Mouse (Mus musculus): ENCODE measurements around the gene Igsf23. TPM values are rescaled to one million over a fixed set of nuclear protein-coding genes. Genes with fewer than 3 reads are reported as not detected.

Igsf23 gene
- polyA plus RNA-seq, 1 experiment from 2014 or later, result 3.8 TPM

GRCm38 (mm10) chr7:19956341-19956781 is 5.8 kb upstream of the Igsf23 start:
- no peak; the same call in 1 of the 2 replicates for ATAC-seq (ENCODE audit: insufficient read depth, low FRiP score)
- H3K4me1 ChIP-seq (ENCODE audit: control insufficient read depth, insufficient read depth, low read length), result peaks cover 6% of the 10 kb centered on the region; the same call in 1 of the 2 replicates
- no peak overlapping the region for H3K4me3 ChIP-seq (replicated peaks; ENCODE audit: low read length)
- 3% methylated on average over 7 of the region's 7 CpGs for WGBS
- H3K27ac ChIP-seq (ENCODE audit: low read length), result no peak overlapping the region
- no peak overlapping the region for H3K4me2 ChIP-seq (ENCODE audit: low read depth, low read length)
- H3K9ac ChIP-seq (ENCODE audit: low read length), result no peak overlapping the region
- no peaks in the 10 kb centered on the region for H3K36me3 ChIP-seq (ENCODE audit: control insufficient read depth, insufficient read depth, low read length)
- no peaks in the 10 kb centered on the region for H3K9me3 ChIP-seq (replicated peaks; ENCODE audit: control insufficient read depth, low read length)
- H3K27me3 ChIP-seq (ENCODE audit: control insufficient read depth, insufficient read depth, low read length), result no peaks in the 10 kb centered on the region

- Histone ChIP-seq H3K9me3 (replicated peaks; ENCODE audit: control insufficient read depth, low read length) (no peaks in the 10 kb centered on the region), H3K27ac (ENCODE audit: low read length) (no peak overlapping the region), H3K36me3 (ENCODE audit: control insufficient read depth, insufficient read depth, low read length) (no peaks in the 10 kb centered on the region), H3K4me3 (replicated peaks; ENCODE audit: low read length) (no peak overlapping the region), H3K9ac (ENCODE audit: low read length) (no peak overlapping the region), H3K4me1 (ENCODE audit: control insufficient read depth, insufficient read depth, low read length) (peaks cover 6% of the 10 kb centered on the region; the same call in 1 of the 2 replicates), H3K27me3 (ENCODE audit: control insufficient read depth, insufficient read depth, low read length) (no peaks in the 10 kb centered on the region), H3K4me2 (ENCODE audit: low read depth, low read length) (no peak overlapping the region)
- WGBS, result 63% methylated on average over 4 of the region's 4 CpGs
- ATAC-seq (ENCODE audit: insufficient read depth, low FRiP score), result no peak
Observed at GRCm38 (mm10) chr7:19955861-19956260, 5.3 kb upstream of the Igsf23 start.

GRCm38 (mm10) chr7:19953054-19953453 is 2.5 kb upstream of the Igsf23 start:
- H3K9me3 ChIP-seq (replicated peaks; ENCODE audit: control insufficient read depth, low read length), result no peaks in the 10 kb centered on the region
- no peak overlapping the region for H3K9ac ChIP-seq (ENCODE audit: low read length)
- H3K4me3 ChIP-seq (replicated peaks; ENCODE audit: low read length), result no peak overlapping the region
- peaks cover 10% of the 10 kb centered on the region for H3K4me1 ChIP-seq (ENCODE audit: control insufficient read depth, insufficient read depth, low read length)
- H3K27ac ChIP-seq (ENCODE audit: low read length), result no peak overlapping the region
- ATAC-seq (ENCODE audit: insufficient read depth, low FRiP score), result peak; percentile 6; the same call in 1 of the 2 replicates
- H3K27me3 ChIP-seq (ENCODE audit: control insufficient read depth, insufficient read depth, low read length), result no peaks in the 10 kb centered on the region
- WGBS, result 33% methylated on average over 9 of the region's 9 CpGs
- H3K4me2 ChIP-seq (ENCODE audit: low read depth, low read length), result no peak overlapping the region
- no peaks in the 10 kb centered on the region for H3K36me3 ChIP-seq (ENCODE audit: control insufficient read depth, insufficient read depth, low read length)

GRCm38 (mm10) chr7:19952320-19952986 is 1.9 kb upstream of the Igsf23 start:
- Histone ChIP-seq H3K27ac (ENCODE audit: low read length) (no peak overlapping the region), H3K4me3 (replicated peaks; ENCODE audit: low read length) (no peak overlapping the region), H3K4me2 (ENCODE audit: low read depth, low read length) (no peak overlapping the region), H3K36me3 (ENCODE audit: control insufficient read depth, insufficient read depth, low read length) (no peaks in the 10 kb centered on the region), H3K4me1 (ENCODE audit: control insufficient read depth, insufficient read depth, low read length) (peaks cover 10% of the 10 kb centered on the region), H3K9ac (ENCODE audit: low read length) (no peak overlapping the region), H3K27me3 (ENCODE audit: control insufficient read depth, insufficient read depth, low read length) (no peaks in the 10 kb centered on the region), H3K9me3 (replicated peaks; ENCODE audit: control insufficient read depth, low read length) (no peaks in the 10 kb centered on the region)
- WGBS, result 53% methylated on average over 10 of the region's 10 CpGs
- ATAC-seq (ENCODE audit: insufficient read depth, low FRiP score), result peak; percentile 44; the same call in 1 of the 2 replicates

- Histone ChIP-seq H3K36me3 (ENCODE audit: control insufficient read depth, insufficient read depth, low read length) (no peaks in the 10 kb centered on the region), H3K27ac (ENCODE audit: low read length) (no peak overlapping the region), H3K27me3 (ENCODE audit: control insufficient read depth, insufficient read depth, low read length) (no peaks in the 10 kb centered on the region), H3K9me3 (replicated peaks; ENCODE audit: control insufficient read depth, low read length) (no peaks in the 10 kb centered on the region), H3K9ac (ENCODE audit: low read length) (peak overlapping the region; percentile 42; the same call in 1 of the 2 replicates), H3K4me3 (replicated peaks; ENCODE audit: low read length) (no peak overlapping the region), H3K4me1 (ENCODE audit: control insufficient read depth, insufficient read depth, low read length) (peaks cover 10% of the 10 kb centered on the region), H3K4me2 (ENCODE audit: low read depth, low read length) (no peak overlapping the region)
- 51% methylated on average over 10 of the region's 10 CpGs for WGBS
- no peak for ATAC-seq (ENCODE audit: insufficient read depth, low FRiP score)
Observed at GRCm38 (mm10) chr7:19949996-19950395, 560 bp downstream of the Igsf23 start.

- no peak for ATAC-seq (ENCODE audit: insufficient read depth, low FRiP score)
Observed at GRCm38 (mm10) chr7:19948956-19949355, 1.6 kb downstream of the Igsf23 start.

GRCm38 (mm10) chr7:19945821-19946515 is 4.6 kb downstream of the Igsf23 start:
- no peak overlapping the region for H3K4me2 ChIP-seq (ENCODE audit: low read depth, low read length)
- no peak for ATAC-seq (ENCODE audit: insufficient read depth, low FRiP score)
- H3K4me3 ChIP-seq (replicated peaks; ENCODE audit: low read length), result no peak overlapping the region
- peaks cover 4% of the 10 kb centered on the region; the same call in 1 of the 2 replicates for H3K4me1 ChIP-seq (ENCODE audit: control insufficient read depth, insufficient read depth, low read length)
- no peaks in the 10 kb centered on the region for H3K36me3 ChIP-seq (ENCODE audit: control insufficient read depth, insufficient read depth, low read length)
- H3K27me3 ChIP-seq (ENCODE audit: control insufficient read depth, insufficient read depth, low read length), result no peaks in the 10 kb centered on the region
- no peak overlapping the region for H3K9ac ChIP-seq (ENCODE audit: low read length)
- 77% methylated on average over 13 of the region's 13 CpGs for WGBS
- H3K9me3 ChIP-seq (replicated peaks; ENCODE audit: control insufficient read depth, low read length), result no peaks in the 10 kb centered on the region
- H3K27ac ChIP-seq (ENCODE audit: low read length), result no peak overlapping the region

More at GRCm38 (mm10) chr7:19948956-19949355, 1.6 kb downstream of the Igsf23 start:
- Histone ChIP-seq H3K36me3 (ENCODE audit: control insufficient read depth, insufficient read depth, low read length) (no peaks in the 10 kb centered on the region), H3K4me1 (ENCODE audit: control insufficient read depth, insufficient read depth, low read length) (peaks cover 10% of the 10 kb centered on the region), H3K27ac (ENCODE audit: low read length) (no peak overlapping the region), H3K4me2 (ENCODE audit: low read depth, low read length) (no peak overlapping the region), H3K4me3 (replicated peaks; ENCODE audit: low read length) (no peak overlapping the region), H3K27me3 (ENCODE audit: control insufficient read depth, insufficient read depth, low read length) (no peaks in the 10 kb centered on the region), H3K9ac (ENCODE audit: low read length) (no peak overlapping the region), H3K9me3 (replicated peaks; ENCODE audit: control insufficient read depth, low read length) (no peaks in the 10 kb centered on the region)
- WGBS, result 77% methylated on average over 12 of the region's 12 CpGs

GRCm38 (mm10) chr7:19945201-19945600 is 5.4 kb downstream of the Igsf23 start:
- Histone ChIP-seq H3K4me1 (ENCODE audit: control insufficient read depth, insufficient read depth, low read length) (no peaks in the 10 kb centered on the region), H3K9me3 (replicated peaks; ENCODE audit: control insufficient read depth, low read length) (no peaks in the 10 kb centered on the region), H3K4me3 (replicated peaks; ENCODE audit: low read length) (no peak overlapping the region), H3K9ac (ENCODE audit: low read length) (no peak overlapping the region), H3K4me2 (ENCODE audit: low read depth, low read length) (no peak overlapping the region), H3K36me3 (ENCODE audit: control insufficient read depth, insufficient read depth, low read length) (no peaks in the 10 kb centered on the region), H3K27ac (ENCODE audit: low read length) (no peak overlapping the region), H3K27me3 (ENCODE audit: control insufficient read depth, insufficient read depth, low read length) (no peaks in the 10 kb centered on the region)
- no peak for ATAC-seq (ENCODE audit: insufficient read depth, low FRiP score)
- 87% methylated on average over 5 of the region's 5 CpGs for WGBS

- Histone ChIP-seq H3K4me2 (ENCODE audit: low read depth, low read length) (no peak overlapping the region), H3K9me3 (replicated peaks; ENCODE audit: control insufficient read depth, low read length) (no peaks in the 10 kb centered on the region), H3K4me3 (replicated peaks; ENCODE audit: low read length) (no peak overlapping the region), H3K4me1 (ENCODE audit: control insufficient read depth, insufficient read depth, low read length) (no peaks in the 10 kb centered on the region), H3K27ac (ENCODE audit: low read length) (no peak overlapping the region), H3K9ac (ENCODE audit: low read length) (no peak overlapping the region), H3K27me3 (ENCODE audit: control insufficient read depth, insufficient read depth, low read length) (no peaks in the 10 kb centered on the region), H3K36me3 (ENCODE audit: control insufficient read depth, insufficient read depth, low read length) (no peaks in the 10 kb centered on the region)
- 92% methylated on average over 8 of the region's 8 CpGs for WGBS
- no peak for ATAC-seq (ENCODE audit: insufficient read depth, low FRiP score)
Observed at GRCm38 (mm10) chr7:19944709-19945108, 5.8 kb downstream of the Igsf23 start.

Measured in stomach, embryonic 16.5 days (tissue).